Mouse (Mus musculus): ENCODE measurements around the gene Pcp2.
"Not testable (repeated sequence)": the region's sequence is repeated elsewhere in the genome, so short reads cannot be mapped to it uniquely, and the experiment has no call there.

The Pcp2 gene

DNA sequence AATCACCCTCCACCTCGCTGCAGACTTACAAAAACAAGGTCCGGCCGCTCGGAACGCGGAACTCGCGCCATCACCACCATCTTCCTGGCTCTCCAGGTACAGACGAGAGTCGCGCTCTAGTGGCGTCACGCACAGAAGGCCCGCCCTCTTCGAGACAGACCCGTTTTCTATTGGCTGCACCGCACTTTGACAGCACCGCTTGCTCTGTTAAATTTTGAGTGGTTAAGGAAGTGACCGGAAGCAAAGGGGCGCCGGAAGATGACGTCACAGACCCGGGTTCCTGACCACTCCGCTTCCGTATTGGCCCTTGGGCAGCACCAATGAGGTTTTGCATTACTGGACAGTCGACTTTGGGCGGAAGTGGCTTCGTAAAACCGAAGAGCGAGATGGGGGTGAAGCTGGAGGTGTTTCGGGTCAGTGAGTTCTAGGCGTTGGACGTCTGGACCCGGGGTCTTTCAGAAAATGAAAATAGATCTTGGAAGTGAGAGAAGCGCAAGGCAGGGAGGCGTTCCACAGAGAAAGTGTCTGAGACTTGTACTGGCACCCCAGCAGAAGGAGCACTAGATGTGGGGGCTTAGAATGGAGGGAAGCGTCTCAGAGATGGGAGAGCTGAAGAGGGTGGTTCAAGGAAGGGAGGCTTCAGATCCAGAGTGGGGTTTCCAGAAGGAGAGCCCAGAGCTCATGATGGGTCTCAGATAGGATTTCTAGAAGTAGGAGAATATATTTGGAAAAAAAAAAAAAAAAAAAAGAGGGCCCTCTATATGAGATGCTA is 4.0 kb downstream of the Pcp2 start, which contains the start of the genes Xab2 and Pet100:
Gene Xab2 (minus strand): TSS at position 118 of the 772 bp plus-strand sequence.
Gene Pet100 (plus strand): TSS at position 350 of the 772 bp plus-strand sequence.
- DNase-seq (ENCODE audit: low spot score in 2 of 2): peak; percentile 97 to 98

DNA sequence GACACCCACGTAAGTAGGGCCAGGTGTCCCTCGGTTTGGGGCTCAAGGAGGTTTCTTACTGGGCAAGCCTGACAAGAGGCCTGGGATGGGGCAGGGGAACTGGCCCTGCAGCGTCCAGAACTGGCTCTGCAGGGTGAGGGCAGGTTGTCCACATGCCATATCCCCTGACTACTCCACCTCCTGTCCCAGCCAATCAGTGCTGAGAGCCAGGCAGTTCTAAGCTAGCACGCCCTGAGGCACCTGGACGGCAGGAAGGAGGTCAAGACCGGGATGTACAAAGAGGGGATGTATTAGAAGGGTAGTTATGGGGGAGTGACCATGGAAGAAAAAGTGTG is 15.6 kb downstream of the Pcp2 start:
- no peak for DNase-seq (ENCODE audit: low spot score in 2 of 2)

DNA sequence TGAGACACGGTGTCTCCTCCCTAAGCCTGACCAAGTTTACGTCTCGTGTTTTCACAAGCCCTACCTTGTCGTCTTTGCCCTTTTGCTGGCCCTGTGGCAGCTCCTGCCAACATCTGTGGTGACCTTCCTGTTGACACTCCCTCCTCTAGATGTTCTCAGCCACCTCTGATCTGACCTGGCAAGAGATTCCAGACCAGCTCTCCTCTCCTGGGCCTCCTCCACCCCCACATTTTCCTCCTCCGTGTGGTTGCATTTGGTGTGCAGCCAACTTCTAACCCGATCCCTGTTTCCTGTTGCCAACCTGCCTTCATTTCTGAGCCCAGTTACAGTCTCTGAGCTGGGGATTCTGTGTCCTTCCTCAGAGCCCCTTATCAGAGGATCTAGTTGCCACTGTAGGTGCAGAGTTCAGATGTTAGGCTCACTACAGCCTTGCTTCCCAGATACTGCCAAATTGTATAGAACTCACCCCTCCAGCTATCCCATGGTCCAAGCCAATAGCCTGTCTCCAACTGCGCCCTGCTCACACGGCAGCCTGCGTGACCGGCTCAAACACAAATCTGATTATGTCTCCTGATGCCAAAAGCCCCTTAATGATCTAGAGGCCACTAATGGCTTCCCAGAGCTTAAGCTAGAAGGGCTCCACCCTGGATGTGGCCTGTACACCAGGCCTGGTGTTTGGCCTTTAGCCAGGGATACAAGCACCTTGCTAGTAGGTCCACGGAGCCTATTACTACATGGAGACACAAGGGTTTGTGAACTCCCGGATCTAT is 16.1 kb downstream of the Pcp2 start:
- DNase-seq (ENCODE audit: low spot score in 2 of 2): no peak

DNA sequence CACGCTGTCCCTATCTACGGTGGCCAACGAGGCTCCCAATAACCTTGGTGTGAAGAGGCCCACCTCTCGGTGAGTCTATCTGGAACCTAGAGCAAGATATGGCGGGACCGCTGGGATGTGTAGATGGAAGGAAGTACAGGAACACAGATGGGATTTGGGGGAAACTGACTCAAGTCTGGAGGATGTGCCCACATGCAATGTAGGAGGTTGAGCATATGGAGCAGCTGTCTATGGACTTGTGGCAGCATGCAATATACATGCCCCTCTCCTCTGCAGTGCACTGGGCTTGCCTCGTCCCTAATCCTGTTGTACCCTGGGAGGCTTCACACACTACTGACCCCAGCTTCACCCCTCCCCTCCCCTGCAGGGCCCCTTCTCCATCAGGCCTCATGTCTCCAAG is 17.5 kb downstream of the Pcp2 start:
- peak in 1 of 2 experiments; percentile 56 for DNase-seq (ENCODE audit: low spot score in 2 of 2)

DNA sequence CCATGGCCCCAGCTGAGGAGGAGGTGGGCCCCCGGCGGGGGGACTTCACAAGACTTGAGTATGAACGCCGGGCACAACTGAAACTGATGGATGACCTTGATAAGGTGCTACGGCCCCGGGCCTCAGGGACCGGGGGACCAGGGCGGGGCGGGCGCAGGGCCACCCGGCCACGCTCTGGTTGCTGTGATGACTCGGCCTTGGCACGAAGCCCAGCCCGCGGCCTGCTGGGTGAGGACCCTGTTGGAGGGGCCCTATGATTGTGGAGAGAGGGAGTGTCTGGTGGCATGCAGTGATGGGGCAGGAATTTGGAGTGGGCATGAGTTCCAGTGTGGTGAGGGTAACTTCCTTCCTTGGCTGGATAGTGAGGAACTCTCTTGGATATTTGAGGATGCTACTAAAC is 18.8 kb downstream of the Pcp2 start:
- peak in 1 of 2 experiments; percentile 64 for DNase-seq (ENCODE audit: low spot score in 2 of 2)

DNA sequence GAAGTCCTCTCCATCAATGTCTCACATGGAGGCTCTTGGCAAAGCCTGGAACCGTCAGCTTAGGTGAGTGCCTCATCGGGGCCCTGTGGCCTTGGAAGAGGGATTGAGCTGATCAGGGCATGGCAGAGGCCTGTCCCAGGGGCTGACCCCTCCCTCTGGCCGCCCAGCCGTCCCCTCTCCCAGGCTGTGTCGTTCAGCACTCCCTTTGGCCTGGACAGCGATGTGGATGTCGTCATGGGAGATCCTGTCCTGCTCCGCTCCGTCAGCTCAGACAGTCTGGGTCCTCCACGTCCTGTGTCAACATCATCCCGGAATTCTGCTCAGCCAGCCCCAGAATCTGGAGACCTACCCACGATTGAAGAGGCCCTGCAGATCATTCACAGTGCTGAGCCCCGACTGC is 21.9 kb downstream of the Pcp2 start:
- peak in 1 of 2 experiments; percentile 60 for DNase-seq (ENCODE audit: low spot score in 2 of 2)

DNA sequence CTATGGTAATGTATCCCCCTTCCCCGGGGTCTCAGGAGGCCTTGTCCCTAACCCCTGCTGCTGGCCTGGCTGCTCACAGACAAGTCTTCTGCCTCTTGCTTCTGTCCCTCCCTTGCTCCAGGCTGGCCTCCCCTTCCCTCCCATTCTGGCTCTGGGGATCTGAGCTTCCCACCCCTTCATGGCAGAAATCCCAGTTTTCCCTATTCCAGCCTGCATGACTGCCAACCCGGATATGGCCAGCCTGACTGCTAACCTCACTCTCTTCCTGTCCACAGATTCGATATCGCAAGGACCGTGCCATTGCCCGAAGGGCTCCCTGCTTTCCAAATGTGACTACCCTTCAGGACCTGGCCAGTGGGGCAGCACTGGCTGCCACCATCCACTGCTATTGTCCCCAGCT is 24.9 kb downstream of the Pcp2 start:
- DNase-seq (ENCODE audit: low spot score in 2 of 2): peak in 1 of 2 experiments; percentile 55

DNA sequence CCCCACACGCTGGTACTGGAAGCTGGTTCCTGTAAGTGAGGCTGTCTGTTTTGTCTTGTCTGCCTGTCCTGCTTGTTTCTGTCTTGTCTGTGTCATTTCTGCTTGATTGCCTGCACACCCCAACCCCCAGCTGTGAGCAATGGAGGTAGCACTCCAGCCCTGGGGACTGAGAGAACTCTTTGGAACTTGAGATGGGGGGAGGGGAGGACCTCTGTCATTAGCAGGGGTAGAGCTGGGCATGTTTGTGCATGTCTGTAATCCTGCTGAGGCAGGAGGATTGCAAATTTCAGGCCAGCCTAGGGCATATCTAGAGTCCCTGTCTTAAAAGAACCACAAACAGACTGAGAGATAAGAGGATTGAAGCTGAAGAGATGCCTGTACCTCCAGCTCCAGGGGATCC is 26.1 kb downstream of the Pcp2 start:
- DNase-seq (ENCODE audit: low spot score in 2 of 2): no peak

DNA sequence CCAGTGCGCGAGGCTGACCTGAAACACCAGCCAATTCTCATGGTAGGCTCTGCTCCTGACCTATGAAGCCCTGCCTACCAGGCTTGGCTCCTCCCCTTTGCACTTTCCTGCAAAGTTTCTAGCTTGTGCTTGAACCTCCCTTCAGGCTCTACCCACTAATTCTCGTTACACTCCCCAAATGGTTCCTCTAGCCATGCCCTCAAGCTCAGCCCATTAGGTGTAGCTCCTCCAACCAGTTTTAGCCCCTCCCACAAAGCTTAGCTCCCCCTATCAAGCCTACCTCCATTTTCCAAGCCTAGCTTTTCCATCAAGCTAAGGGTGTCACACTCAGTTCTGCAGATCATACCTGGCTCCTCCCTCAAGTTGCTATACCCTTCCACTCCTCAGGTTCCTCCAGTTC is 27.3 kb downstream of the Pcp2 start:
- no peak for DNase-seq (ENCODE audit: low spot score in 2 of 2)

DNA sequence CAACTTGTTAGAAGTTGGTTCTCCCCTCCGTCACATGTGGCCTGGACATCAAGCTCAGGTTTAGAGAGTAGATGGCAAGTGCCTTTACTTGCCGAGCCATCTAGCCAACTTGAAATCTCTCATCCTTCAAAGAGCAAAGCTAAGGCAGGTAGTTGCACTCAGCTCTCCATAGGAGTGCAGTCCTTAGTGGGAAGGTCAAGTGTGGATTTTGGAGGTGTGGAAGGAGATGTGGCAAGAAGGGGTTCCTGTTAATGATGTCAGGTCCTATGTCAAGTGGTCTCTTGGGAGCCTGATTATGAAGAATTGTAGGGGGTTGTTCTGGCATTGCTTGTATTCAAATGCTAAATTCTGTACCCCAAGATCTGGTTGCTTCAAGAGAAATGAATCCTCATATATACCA is 30.9 kb downstream of the Pcp2 start:
- DNase-seq (ENCODE audit: low spot score in 2 of 2): no peak

DNA sequence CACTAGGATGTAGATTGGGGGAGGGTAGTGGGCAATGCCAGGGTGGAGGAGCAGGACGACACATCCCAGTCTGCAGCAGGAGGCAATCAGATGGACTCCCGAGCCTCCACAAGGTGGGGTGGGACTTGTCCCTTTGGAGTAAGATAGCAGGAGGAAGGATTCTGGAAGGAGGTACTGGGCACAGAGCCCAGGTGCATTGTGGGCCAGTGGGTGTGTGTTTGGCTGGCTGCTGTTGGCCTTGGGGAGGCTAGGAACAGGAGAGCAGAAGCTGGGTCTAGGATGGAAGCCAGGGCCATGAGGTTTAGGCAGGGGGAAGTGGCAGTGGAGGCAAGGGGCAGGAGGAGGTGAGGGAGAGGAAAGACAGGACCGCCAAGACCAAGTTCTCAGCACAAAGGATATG is 31.9 kb downstream of the Pcp2 start:
- DNase-seq (ENCODE audit: low spot score in 2 of 2): no peak

DNA sequence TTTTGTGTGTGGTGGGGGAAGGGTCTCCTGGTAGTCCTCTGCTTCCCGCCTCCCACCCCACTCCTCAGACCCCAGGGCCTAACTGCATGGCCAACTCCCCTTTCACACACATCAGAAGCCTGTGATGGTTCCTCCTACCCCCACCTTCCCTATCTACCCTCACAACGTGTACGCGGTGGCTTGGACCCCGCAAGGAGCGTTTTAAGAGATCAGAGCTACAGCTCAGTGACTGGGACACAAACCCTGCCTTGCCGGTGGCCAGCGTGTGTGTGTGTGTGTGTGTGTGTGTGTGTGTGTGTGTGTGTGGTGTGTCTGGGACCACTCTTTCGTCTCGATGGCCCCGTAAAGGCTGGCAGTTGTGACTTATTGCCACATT is 37.1 kb downstream of the Pcp2 start:
- no peak for DNase-seq (ENCODE audit: low spot score in 2 of 2)

DNA sequence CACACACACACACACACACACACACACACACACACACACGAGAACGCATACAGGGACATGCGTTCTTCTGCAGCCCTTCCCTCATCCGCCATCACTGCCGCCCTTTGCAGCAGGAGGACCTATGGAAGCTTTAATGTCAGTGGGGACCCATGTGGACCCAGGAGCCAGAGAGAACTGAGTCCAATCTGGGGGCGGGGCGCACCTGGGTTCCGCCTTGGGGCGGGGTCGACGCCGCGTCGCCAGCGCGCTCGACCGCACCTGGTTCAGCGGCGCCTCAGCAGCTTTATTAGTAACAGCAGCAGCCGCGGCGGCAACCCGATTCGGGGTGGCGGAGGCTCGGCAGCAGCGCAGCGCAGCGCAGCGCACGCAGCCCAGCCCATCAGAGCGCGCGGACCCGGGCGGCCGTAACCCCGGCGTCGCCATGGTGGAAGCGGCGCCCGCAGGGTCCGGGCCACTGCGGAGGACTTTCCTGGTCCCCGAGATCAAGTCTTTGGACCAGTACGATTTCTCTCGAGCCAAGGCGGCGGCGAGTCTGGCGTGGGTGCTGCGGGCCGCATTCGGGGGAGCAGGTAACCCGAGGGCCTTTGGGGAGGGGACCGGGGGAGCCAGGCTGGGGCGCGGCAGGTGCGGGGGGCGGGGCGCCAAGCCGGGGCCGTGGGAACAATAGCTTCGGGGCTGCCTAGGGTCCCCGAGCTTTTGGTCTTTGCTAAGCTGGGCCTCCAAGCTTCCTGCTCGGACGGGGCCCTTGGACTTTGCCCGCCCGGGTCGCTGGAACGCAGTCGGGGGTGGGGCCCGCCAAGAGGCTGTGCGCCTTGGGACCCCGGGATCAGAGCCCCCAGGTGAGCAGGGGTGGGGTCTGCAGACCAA is 37.7 kb downstream of the Pcp2 start:
- DNase-seq (ENCODE audit: low spot score in 2 of 2): no peak

DNA sequence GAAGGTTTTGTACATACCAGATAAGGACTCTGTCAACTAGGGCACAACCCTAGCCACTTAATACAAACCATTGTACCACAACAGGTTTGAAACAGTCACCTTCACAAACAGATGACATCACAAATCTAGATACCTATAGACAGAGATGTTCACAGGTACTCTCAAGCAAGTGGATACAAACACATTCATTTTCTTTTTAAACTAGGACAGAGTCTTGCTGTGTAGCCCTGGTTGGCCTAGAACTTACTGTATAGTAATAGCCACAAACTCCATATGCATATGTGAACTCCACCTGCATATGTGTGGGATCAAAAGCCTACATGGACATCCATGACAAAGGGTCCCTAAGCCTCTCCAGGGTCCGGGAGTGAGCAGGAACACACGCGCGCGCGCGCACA is 38.4 kb downstream of the Pcp2 start, which contains the start of gene Camsap3:
Gene Camsap3 (plus strand): TSS at position 301 of the 398 bp plus-strand sequence.
- no peak for DNase-seq (ENCODE audit: low spot score in 2 of 2)

DNA sequence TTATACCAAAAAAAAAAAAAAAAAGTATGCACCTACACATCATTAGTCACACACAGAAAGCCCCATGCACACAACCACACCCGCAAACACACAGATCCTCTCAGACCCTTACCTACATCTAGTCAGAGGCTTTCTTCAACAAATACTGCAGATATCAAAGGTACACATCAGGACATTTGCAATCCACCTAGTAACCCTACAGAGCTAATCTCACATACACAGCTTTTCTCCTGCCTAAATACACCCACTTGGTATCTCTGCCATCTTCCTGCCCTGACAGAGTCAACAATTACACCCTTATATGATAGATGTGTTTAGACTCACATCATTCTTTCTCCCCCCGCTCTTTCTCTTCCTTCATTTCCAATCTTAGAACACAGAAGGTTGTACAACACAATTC is 38.9 kb downstream of the Pcp2 start:
- no peak for DNase-seq (ENCODE audit: low spot score in 2 of 2)

DNA sequence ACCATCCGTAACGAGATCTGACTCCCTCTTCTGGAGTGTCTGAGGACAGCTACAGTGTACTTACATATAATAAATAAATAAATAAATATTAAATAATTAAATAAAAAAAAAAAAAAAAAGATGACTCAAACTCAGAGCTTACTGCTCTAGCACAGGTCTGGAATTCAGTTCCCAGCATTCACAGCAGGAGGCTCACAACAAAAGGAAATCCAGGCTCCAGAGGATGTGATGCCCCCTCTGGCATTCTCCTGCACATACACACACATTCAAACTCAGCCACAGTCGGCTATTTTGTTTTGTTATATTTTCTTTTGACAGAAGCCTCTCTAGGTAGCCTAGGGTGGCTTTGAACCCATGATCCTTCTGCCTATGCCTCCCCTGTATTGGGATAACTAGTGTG is 43.4 kb downstream of the Pcp2 start:
- DNase-seq (ENCODE audit: low spot score in 2 of 2): not testable (repeated sequence)

DNA sequence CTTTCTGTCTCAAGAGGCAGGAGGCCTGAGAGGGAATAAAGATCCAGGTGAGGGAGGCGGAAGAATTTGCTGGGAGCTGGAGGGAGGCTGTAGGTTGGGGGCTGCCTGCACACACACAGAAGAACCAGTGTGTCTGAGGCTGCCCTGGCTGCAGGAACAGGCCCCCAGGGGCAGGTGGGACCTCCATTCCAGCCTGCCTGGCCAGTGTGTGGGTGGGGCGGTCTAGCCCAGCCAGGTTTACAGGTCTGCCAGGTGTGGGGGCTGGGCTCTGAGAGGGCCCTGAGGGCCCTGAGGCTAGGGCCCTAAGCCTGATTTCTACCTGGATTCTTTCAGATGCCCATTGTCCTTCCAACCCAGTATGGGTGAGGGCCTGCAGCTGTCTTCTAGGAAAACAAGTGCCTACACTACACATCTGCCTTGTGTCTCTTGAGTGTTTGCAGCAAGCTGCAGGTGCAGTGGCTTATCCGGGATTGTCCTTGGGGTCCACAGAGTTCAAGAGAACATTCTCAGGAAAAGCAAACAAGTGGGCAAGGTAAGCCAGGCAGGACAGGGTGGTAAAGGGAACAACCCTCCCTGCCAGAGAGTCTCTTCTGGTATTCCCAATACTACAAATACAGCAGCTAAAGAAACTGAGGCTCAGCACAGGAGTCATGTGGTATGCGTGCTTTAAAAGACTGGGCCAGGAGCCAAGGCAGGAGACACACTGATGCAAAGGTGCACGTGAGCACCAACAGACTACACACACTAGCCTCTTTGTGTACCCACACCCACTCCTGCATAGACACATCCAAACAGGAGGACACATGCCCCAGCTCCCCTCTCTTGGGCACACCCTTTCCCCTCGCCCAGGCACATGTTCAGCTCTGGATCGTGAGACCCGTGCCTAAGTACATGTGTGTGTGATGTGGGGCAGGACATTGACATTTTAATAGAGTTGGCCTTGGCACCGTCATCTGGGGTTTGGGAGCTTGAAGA is 45.7 kb downstream of the Pcp2 start:
- no peak for DNase-seq (ENCODE audit: low spot score in 2 of 2)

DNA sequence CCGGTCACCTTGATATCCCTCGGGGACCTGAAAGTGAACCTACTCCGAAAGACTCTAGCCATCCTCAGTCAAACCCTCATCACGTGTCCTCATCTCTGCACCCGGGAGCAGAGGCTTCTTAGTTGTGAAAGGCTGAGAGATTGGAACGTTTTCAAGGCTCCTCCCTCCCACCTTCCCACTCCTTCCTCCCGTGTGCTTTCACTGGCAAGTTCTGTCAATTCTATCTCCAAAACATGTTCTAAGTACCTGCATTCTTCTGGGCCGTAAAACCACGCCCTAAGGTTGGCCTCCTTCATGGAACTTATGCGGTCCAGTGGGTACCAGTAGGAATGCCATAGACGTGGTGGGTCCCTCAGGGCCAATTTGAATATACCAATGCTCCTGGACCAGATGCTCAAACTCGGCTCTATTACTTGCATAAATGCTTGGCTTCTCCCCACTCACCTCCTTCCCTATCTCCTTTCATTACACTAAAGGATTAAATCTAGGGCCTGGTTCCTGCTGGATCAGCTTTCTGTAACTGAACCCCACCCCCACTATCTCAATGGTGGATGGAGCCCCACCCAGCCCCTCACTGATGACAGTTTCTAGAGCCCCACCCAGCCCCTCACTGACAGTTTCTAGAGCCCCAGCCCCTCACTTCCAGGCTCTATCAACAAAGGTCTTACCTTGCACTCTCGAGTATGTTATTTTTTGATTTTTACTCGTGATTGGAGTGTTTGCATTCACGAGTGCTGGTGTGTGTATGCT is 49.0 kb downstream of the Pcp2 start:
- DNase-seq (ENCODE audit: low spot score in 2 of 2): no peak

DNA sequence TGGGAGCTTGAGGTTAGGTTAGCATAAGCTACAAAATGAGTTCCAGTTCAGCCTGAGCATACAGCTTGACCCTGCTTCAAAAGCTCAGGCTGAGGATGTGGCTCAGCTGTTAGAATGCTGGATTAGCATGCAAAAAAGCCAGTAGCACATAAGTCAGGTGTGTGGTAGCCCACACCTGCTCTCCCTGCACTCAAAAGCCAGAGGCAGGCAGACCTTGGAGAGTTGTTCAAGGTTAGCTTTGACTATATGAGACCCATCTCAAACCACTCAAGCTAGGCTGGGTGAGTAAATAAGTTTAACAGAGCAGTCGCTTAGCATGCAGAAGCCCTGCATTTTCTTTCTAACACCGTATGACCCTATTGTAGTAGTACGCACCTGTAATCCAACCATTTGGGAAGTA is 50.8 kb downstream of the Pcp2 start:
- no peak for DNase-seq (ENCODE audit: low spot score in 2 of 2)
